Mouse (Mus musculus): Measurements from ENCODE around the gene Wdr5.

The Wdr5 gene

DNA sequence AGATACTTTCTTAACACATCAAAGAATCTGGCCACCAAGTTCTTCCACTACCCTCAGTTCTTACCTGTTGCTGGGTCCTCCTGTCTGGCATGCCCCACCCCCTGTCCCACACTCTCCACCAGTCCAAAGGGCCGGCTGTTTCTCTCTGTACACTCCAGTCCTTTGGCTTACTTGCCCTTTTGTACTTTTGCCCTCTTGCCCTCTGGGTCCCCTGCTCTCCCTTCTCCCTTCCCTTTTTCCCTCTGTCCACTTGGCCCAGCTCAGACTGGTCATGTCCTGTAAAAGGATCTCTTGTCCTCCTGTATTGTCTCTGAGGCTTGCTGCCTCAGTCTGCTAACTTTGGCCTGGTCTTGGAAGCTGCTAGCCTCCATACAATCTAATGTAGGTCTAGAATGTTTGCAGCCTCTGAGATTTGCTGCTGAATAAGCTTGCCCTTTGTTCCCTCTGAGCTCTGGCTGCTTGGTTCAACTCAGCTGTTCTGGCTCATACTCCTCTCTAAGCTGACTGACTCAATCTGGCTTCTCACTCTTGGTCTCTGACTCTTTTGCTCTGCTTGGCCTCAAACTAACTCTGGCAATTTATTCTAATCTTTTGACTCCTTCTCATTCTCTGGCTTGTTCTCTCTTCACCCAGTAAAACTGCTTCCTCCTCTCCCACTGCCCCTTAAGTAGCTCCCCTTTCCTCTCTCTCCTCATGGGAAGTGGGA is 33.9 kb downstream of the Wdr5 start:
- no peak for ATAC-seq (ENCODE audit: low TSS enrichment)

DNA sequence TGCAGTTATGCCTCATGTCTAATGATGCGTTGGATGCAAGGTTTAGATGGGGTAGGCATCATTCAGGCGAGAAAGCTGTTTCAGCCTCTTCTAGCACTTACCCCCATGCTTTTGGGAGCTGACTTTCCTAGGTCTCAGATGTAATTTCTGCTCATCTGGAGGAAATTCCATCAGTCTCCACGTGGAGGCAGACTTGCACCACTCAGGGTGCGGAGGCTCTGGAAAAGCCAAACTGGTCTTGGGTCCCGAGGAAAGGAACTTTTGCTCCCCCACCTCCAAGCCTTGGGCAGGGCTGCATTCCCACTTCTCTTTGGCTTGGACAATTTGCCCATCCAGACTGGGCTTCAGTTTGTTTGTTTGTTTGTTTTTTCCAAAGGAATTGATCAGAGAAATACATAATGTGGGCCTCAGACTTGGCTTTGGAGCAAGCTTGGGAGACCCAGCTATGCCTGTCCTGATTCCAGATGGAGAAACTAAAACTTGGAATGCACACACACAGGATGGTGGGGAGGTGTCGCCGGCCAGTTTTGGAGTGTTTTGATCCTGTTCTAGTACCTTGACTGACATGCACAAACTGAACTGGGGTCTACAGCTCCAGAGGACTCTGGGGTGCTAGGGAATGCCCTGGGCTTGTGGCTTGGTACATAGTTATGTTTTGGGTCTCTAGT is 37.8 kb downstream of the Wdr5 start:
- no peak for ATAC-seq (ENCODE audit: low TSS enrichment)

- no peak for ATAC-seq (ENCODE audit: low TSS enrichment)
Observed at GRCm38 (mm10) chr2:27554308-27554707, 39.4 kb downstream of the Wdr5 start.

GRCm38 (mm10) chr2:27556921-27557320 is 42.0 kb downstream of the Wdr5 start:
- no peak for ATAC-seq (ENCODE audit: low TSS enrichment)

DNA sequence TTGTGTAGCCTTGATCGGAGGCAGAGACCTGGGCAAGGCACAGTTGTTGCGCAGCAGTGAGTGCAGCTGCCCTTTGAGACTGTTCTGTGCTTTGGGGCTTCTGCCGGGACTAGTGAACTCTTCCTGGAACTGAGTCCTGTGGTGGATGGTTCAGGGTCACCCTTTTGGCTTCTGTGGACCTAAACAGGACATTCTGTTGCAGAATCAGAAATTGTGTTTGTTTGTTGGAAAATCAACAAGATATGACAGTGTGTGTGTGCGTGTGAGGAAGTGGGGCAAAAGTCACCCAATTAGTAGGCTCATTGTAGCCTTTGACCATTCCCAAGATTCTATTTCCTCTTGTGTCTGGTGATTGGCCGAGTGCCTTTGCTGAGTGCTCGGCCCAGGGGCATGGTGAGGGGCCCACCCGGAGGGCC is 45.8 kb downstream of the Wdr5 start:
- ATAC-seq (ENCODE audit: low TSS enrichment), result no peak

DNA sequence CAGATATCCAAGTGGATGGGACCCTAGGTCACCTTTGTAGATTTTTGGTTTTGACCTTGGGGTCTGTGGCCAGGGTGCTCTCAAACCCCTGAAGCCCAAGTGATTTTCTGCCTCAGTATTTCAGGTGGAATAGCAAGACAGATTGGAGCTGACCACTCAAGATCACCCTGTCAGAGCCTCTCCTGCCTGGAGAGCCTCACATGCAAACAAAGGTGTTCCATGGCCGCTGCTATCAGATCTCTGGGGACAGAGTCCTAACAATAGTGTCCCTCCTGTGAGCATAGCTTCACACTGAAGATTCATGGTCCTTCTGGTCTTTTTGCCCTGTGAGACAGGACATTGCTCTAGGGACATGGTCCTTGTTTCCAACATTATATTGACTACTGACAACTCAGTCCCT is 46.2 kb downstream of the Wdr5 start:
- ATAC-seq (ENCODE audit: low TSS enrichment), result no peak

- ATAC-seq (ENCODE audit: low TSS enrichment), result no peak
Observed at GRCm38 (mm10) chr2:27561829-27562228, 46.9 kb downstream of the Wdr5 start.

DNA sequence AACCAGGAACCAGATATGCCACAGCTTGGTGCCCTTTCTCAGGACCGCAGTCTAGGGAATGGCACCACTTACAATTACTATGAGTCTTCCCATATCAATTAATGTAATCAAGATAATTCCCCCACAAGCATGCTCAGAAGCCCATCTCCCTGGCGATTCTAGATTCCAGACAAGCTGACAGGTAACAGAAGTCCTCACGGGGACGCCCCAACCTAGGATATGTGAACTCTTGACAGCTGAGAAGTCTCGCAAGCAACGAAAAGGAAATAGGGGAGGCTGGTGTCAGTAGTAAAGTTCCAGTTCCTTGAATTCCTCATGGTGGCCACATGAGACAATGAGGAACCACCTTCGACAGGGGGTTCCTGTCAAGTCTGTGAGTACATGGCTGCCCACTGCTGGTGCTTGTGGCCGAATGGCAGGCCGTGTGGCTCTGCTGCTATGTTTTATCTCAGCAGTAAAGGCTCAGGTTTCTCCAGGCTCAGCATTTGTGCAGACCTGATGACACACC is 48.7 kb downstream of the Wdr5 start:
- no peak for ATAC-seq (ENCODE audit: low TSS enrichment)

GRCm38 (mm10) chr2:27564694-27565093 is 49.7 kb downstream of the Wdr5 start:
- ATAC-seq (ENCODE audit: low TSS enrichment), result no peak

- no peak for ATAC-seq (ENCODE audit: low TSS enrichment)
Observed at GRCm38 (mm10) chr2:27565316-27566103, 50.6 kb downstream of the Wdr5 start.

DNA sequence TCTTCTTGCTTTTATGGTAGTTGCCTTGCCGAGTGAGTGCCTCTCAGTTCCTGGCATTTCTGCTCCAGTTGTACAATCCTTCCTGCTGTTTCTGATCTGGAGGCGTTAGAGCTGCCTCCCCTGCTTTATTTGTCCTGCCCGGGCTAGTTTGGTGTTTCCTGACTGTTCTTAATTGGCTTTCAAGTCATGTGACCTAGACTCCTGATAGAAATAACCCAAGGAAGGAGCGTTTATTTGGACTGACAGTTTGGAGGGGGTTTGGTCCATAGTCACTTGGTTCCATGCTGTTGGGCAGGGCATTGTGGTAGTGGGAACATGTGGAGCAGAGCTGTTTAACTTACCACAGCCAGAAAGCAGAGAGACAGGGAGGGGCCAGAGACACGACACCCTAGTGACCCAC is 55.9 kb downstream of the Wdr5 start:
- ATAC-seq (ENCODE audit: low TSS enrichment), result no peak

GRCm38 (mm10) chr2:27572261-27572793 is 57.4 kb downstream of the Wdr5 start:
- ATAC-seq (ENCODE audit: low TSS enrichment), result no peak

GRCm38 (mm10) chr2:27572928-27573627 is 58.1 kb downstream of the Wdr5 start:
- peak; percentile 94 for ATAC-seq (ENCODE audit: low TSS enrichment)

DNA sequence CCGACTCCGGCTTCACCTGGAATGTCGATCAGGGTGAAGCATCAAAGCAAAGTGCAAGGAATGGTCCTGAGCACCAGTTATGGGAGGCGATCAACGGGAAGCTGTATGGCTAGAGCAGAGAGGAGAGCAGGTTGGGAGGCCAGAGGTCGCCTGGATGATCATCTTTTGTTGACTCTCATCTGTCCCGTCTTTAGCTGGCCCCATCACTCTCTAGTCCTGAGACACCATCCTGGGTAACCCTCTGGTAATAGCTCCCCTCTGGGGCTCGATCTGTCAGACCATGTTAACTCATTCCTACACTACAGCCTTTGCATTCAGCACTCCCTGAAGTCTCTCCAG is 58.6 kb downstream of the Wdr5 start:
- no peak for ATAC-seq (ENCODE audit: low TSS enrichment)

- no peak for ATAC-seq (ENCODE audit: low TSS enrichment)
Observed at GRCm38 (mm10) chr2:27576416-27576815, 61.5 kb downstream of the Wdr5 start.

GRCm38 (mm10) chr2:27578552-27578951 is 63.6 kb downstream of the Wdr5 start:
- no peak for ATAC-seq (ENCODE audit: low TSS enrichment)

- no peak for ATAC-seq (ENCODE audit: low TSS enrichment)
Observed at GRCm38 (mm10) chr2:27582112-27582511, 67.2 kb downstream of the Wdr5 start.

DNA sequence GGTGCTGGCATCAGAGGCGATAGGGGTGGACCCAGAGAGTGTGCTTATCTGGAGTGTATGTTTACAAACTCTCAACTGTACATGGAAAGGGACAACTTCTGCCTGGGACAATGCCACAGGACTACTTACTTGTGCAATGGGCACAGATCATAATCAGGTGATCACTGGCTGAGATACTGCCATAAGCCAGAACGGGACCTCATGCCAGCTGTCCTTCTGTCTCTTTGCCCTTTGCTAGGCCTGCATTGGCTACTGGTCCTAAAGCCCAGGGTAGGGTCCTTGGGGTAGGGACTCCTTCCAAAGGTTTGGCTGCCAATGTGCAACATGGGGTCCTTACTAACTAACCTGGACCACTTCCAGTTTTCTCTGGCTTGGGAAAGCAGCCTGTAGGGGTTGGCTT is 68.1 kb downstream of the Wdr5 start:
- no peak for ATAC-seq (ENCODE audit: low TSS enrichment)

GRCm38 (mm10) chr2:27584546-27584945 is 69.6 kb downstream of the Wdr5 start:
- no peak for ATAC-seq (ENCODE audit: low TSS enrichment)

All from frontal cortex, adult (tissue).